Mouse (Mus musculus) heart, embryonic 12.5 days (tissue): ENCODE results near the gene Tfcp2. TPM values are rescaled to one million over a fixed set of nuclear protein-coding genes. Genes with fewer than 3 reads are reported as not detected.

Source experiments
- ATAC-seq: fragments of 200-750 bp; cut with Nextera tagmentation; 2 replicates; pipeline ENCODE4 v1.8.0; 2017; ENCODE audit warnings: moderate TSS enrichment, moderate library complexity; ENCODE audit not compliant: insufficient number of reproducible peaks, low FRiP score
- H3K27ac ChIP-seq: fragments of 300-500 bp; sonication (generic); 2 replicates; pipeline ENCODE4 v1.5.1; 2016; ENCODE audit warnings: mild to moderate bottlenecking, moderate library complexity; ENCODE audit not compliant: poor library complexity, severe bottlenecking
- H3K27me3 ChIP-seq: fragments of 300-500 bp; sonication (generic); replicated peaks from 2 replicates; pipeline ENCODE4 v1.6.1; 2016; ENCODE audit warnings: mild to moderate bottlenecking, moderate library complexity
- H3K36me3 ChIP-seq: fragments of 300-500 bp; sonication (generic); 2 replicates; pipeline ENCODE4 v1.6.1; 2016; ENCODE audit warnings: mild to moderate bottlenecking, moderate library complexity
- H3K4me1 ChIP-seq: fragments of 300-500 bp; sonication (generic); replicated peaks from 2 replicates; pipeline ENCODE4 v1.6.1; 2016; ENCODE audit warnings: mild to moderate bottlenecking
- H3K4me2 ChIP-seq: fragments of 300-500 bp; sonication (generic); 2 replicates; pipeline ENCODE4 v1.6.1; 2016; ENCODE audit warnings: mild to moderate bottlenecking, moderate library complexity
- H3K4me3 ChIP-seq: fragments of 300-500 bp; sonication (generic); 2 replicates; pipeline ENCODE4 v1.5.1; 2016; ENCODE audit warnings: mild to moderate bottlenecking
- H3K9ac ChIP-seq: fragments of 300-500 bp; sonication (generic); 2 replicates; pipeline ENCODE4 v1.6.1; 2016; ENCODE audit warnings: mild to moderate bottlenecking, moderate library complexity
- H3K9me3 ChIP-seq: fragments of 300-500 bp; sonication (generic); replicated peaks from 2 replicates; pipeline ENCODE4 v1.6.1; 2016; ENCODE audit warnings: mild to moderate bottlenecking, moderate library complexity
- WGBS: fragments of 180-500 bp; shearing (Covaris S2); methylation state at CpG from one replicate; pipeline ENCODE4 v1.1.7; 2016; 5-methylcytosine and 5-hydroxymethylcytosine counted together
- polyA plus RNA-seq: library from polyadenylated mRNA; unstranded; fragments of >200 nt; fragmentation: Nextera tagmentation; extraction: Ambion mirVana; gene quantifications from 2 replicates; pipeline ENCODE4 v1.2.1, GENCODE M21; 2016

Gene Tfcp2
- polyA plus RNA-seq, 1 experiment from 2014 or later, result 24.5 TPM

- H3K36me3 ChIP-seq, result peaks cover 27% of the 10 kb centered on the region
- no peaks in the 10 kb centered on the region for H3K4me1 ChIP-seq
- 87% methylated on average over 16 of the region's 16 CpGs for WGBS
- no peak overlapping the region for H3K9ac ChIP-seq
- H3K27ac ChIP-seq, result no peak overlapping the region
- no peak overlapping the region for H3K4me2 ChIP-seq
- H3K4me3 ChIP-seq, result no peak overlapping the region
- H3K27me3 ChIP-seq, result 0 out of 2 replicates have a peak, but pooled peaks cover 3% of the 10 kb centered on the region
- H3K9me3 ChIP-seq, result no peaks in the 10 kb centered on the region
- ATAC-seq, result no peak
Measured at GRCm38 (mm10) chr15:100585931-100586330, 34.1 kb upstream of the Tfcp2 start.

- 80% methylated on average over 10 of the region's 10 CpGs for WGBS
- no peak overlapping the region for H3K4me2 ChIP-seq
- H3K9me3 ChIP-seq, result no peaks in the 10 kb centered on the region
- no peak overlapping the region for H3K27ac ChIP-seq
- no peak overlapping the region for H3K9ac ChIP-seq
- no peak overlapping the region for H3K4me3 ChIP-seq
- no peak for ATAC-seq
- H3K4me1 ChIP-seq, result no peaks in the 10 kb centered on the region
- H3K27me3 ChIP-seq, result 0 out of 2 replicates have a peak, but pooled peaks cover 3% of the 10 kb centered on the region
- peaks cover 13% of the 10 kb centered on the region; the same call in 1 of the 2 replicates for H3K36me3 ChIP-seq
Measured at GRCm38 (mm10) chr15:100580108-100580507, 28.3 kb upstream of the Tfcp2 start.

- Histone ChIP-seq H3K27me3 (no peaks in the 10 kb centered on the region), H3K4me2 (no peak overlapping the region), H3K36me3 (peaks cover 9% of the 10 kb centered on the region; the same call in 1 of the 2 replicates), H3K9me3 (no peaks in the 10 kb centered on the region), H3K27ac (no peak overlapping the region), H3K4me1 (peaks cover 13% of the 10 kb centered on the region), H3K4me3 (no peak overlapping the region), H3K9ac (no peak overlapping the region)
- WGBS, result 80% methylated on average over 16 of the region's 16 CpGs
- ATAC-seq, result no peak
Measured at GRCm38 (mm10) chr15:100577972-100578371, 26.2 kb upstream of the Tfcp2 start.

GRCm38 (mm10) chr15:100576810-100577209, 25.0 kb upstream of the Tfcp2 start:
- Histone ChIP-seq H3K9ac (no peak overlapping the region), H3K4me1 (peaks cover 13% of the 10 kb centered on the region), H3K36me3 (peaks cover 7% of the 10 kb centered on the region; the same call in 1 of the 2 replicates), H3K27ac (no peak overlapping the region), H3K4me2 (no peak overlapping the region), H3K9me3 (no peaks in the 10 kb centered on the region), H3K27me3 (no peaks in the 10 kb centered on the region), H3K4me3 (no peak overlapping the region)
- 68% methylated on average over 6 of the region's 6 CpGs for WGBS
- ATAC-seq, result no peak

GRCm38 (mm10) chr15:100576392-100576791, 24.6 kb upstream of the Tfcp2 start:
- H3K4me1 ChIP-seq, result peaks cover 13% of the 10 kb centered on the region
- peaks cover 7% of the 10 kb centered on the region; the same call in 1 of the 2 replicates for H3K36me3 ChIP-seq
- H3K4me2 ChIP-seq, result no peak overlapping the region
- no peaks in the 10 kb centered on the region for H3K9me3 ChIP-seq
- WGBS, result 78% methylated on average over 6 of the region's 6 CpGs
- no peak overlapping the region for H3K27ac ChIP-seq
- no peak overlapping the region for H3K9ac ChIP-seq
- ATAC-seq, result no peak
- H3K4me3 ChIP-seq, result no peak overlapping the region
- no peaks in the 10 kb centered on the region for H3K27me3 ChIP-seq

- H3K9ac ChIP-seq, result no peak overlapping the region
- 80% methylated on average over 12 of the region's 12 CpGs for WGBS
- peaks cover 13% of the 10 kb centered on the region for H3K4me1 ChIP-seq
- H3K9me3 ChIP-seq, result no peaks in the 10 kb centered on the region
- H3K4me3 ChIP-seq, result no peak overlapping the region
- no peaks in the 10 kb centered on the region for H3K27me3 ChIP-seq
- no peak overlapping the region for H3K4me2 ChIP-seq
- no peak overlapping the region for H3K27ac ChIP-seq
- no peak for ATAC-seq
- H3K36me3 ChIP-seq, result peaks cover 3% of the 10 kb centered on the region; the same call in 1 of the 2 replicates
Measured at GRCm38 (mm10) chr15:100575366-100575765, 23.6 kb upstream of the Tfcp2 start.

- Histone ChIP-seq H3K9ac (no peak overlapping the region), H3K27ac (peak overlapping the region; percentile 55; the same call in 1 of the 2 replicates), H3K4me2 (no peak overlapping the region), H3K4me1 (peaks cover 13% of the 10 kb centered on the region), H3K36me3 (no peaks in the 10 kb centered on the region), H3K9me3 (no peaks in the 10 kb centered on the region), H3K4me3 (no peak overlapping the region), H3K27me3 (no peaks in the 10 kb centered on the region)
- ATAC-seq, result no peak
- 59% methylated on average over 2 of the region's 2 CpGs for WGBS
Measured at GRCm38 (mm10) chr15:100574378-100574777, 22.6 kb upstream of the Tfcp2 start.

- H3K9ac ChIP-seq, result no peak overlapping the region; the same call in 1 of the 2 replicates
- 40% methylated on average over 6 of the region's 6 CpGs for WGBS
- no peak overlapping the region for H3K4me3 ChIP-seq
- peak overlapping the region; percentile 55; the same call in 1 of the 2 replicates for H3K27ac ChIP-seq
- H3K4me1 ChIP-seq, result peaks cover 13% of the 10 kb centered on the region
- no peak overlapping the region for H3K4me2 ChIP-seq
- H3K27me3 ChIP-seq, result no peaks in the 10 kb centered on the region
- no peaks in the 10 kb centered on the region for H3K36me3 ChIP-seq
- no peak; the same call in 1 of the 2 replicates for ATAC-seq
- H3K9me3 ChIP-seq, result no peaks in the 10 kb centered on the region
Measured at GRCm38 (mm10) chr15:100573946-100574345, 22.1 kb upstream of the Tfcp2 start.

GRCm38 (mm10) chr15:100569239-100569638, 17.4 kb upstream of the Tfcp2 start:
- Histone ChIP-seq H3K9ac (no peak overlapping the region), H3K9me3 (no peaks in the 10 kb centered on the region), H3K4me3 (no peak overlapping the region), H3K4me1 (peaks cover 10% of the 10 kb centered on the region), H3K27me3 (no peaks in the 10 kb centered on the region), H3K36me3 (no peaks in the 10 kb centered on the region), H3K4me2 (no peak overlapping the region), H3K27ac (no peak overlapping the region)
- no peak for ATAC-seq
- 74% methylated on average over 3 of the region's 3 CpGs for WGBS

GRCm38 (mm10) chr15:100566531-100566930, 14.7 kb upstream of the Tfcp2 start:
- ATAC-seq, result no peak
- Histone ChIP-seq H3K9ac (no peak overlapping the region), H3K9me3 (no peaks in the 10 kb centered on the region), H3K27ac (no peak overlapping the region), H3K27me3 (no peaks in the 10 kb centered on the region), H3K4me2 (no peak overlapping the region), H3K4me3 (no peak overlapping the region), H3K4me1 (no peaks in the 10 kb centered on the region), H3K36me3 (no peaks in the 10 kb centered on the region)
- WGBS, result 71% methylated on average over 2 of the region's 2 CpGs

GRCm38 (mm10) chr15:100557705-100558433, 6.1 kb upstream of the Tfcp2 start:
- Histone ChIP-seq H3K36me3 (no peaks in the 10 kb centered on the region), H3K4me2 (no peak overlapping the region), H3K9me3 (no peaks in the 10 kb centered on the region), H3K27ac (no peak overlapping the region), H3K27me3 (no peaks in the 10 kb centered on the region), H3K4me1 (peaks cover 9% of the 10 kb centered on the region), H3K9ac (no peak overlapping the region), H3K4me3 (no peak overlapping the region)
- ATAC-seq, result no peak
- WGBS, result 72% methylated on average over 5 of the region's 5 CpGs
